Mouse (Mus musculus) left cerebral cortex, postnatal 10 days (tissue): ENCODE data around the gene Zfp524. TPM values are rescaled to one million over a fixed set of nuclear protein-coding genes. Genes with fewer than 3 reads are reported as not detected.

Experiments
- DNase-seq, 2 experiments: peaks; one replicate each; pipeline ENCODE4 v3.0.0; 2021 to 2022; ENCODE audit warnings: low spot score in 2 of 2, mixed read lengths in 1 of 2; ENCODE audit errors: extremely low spot score in 1 of 2
- intact Hi-C: fragments of 180-260 bp; cut with DNase I; formaldehyde crosslinking; loops from one replicate; pipeline ENCODE4 v1.15.1; 2025
- total RNA-seq, 2 experiments: library from RNA; stranded (reverse); gene quantifications; 2 replicates each; pipeline ENCODE4 v1.2.3; 2021

The Zfp524 gene
- total RNA-seq, 2 experiments from 2014 or later, result 4.0 to 4.4 TPM

- intact Hi-C loops, result loop anchor here (2.0 kb wide), 1 partner anchor 19 kb away; the partner anchor contains the start of gene Epn1
- DNase-seq, result peak; percentile 89 to 98
Observed at GRCm38 (mm10) chr7:5061774-5062359, 47.7 kb downstream of the Zfp524 start, which contains the start of gene U2af2. Gene U2af2 (plus strand): TSS chr7:5062143.

- DNase-seq, result no peak
- intact Hi-C loops, result loop anchor here (2.0 kb wide), 1 partner anchor 18 kb away; the partner anchor contains the start of gene Epn1
Observed at GRCm38 (mm10) chr7:5062360-5063001, 48.3 kb downstream of the Zfp524 start.

- intact Hi-C loops, result no loop called here
- no peak for DNase-seq
Observed at GRCm38 (mm10) chr7:5064886-5065285, 50.7 kb downstream of the Zfp524 start.

Other genes starting within 250 kb of the Zfp524 start
- not detected for gene Fam71e2, start 243.1 kb upstream of the Zfp524 start, total RNA-seq
- 1 to 10 TPM in 1 of 2 experiments, under 1 TPM in 1; 0.73 to 1.1 TPM for gene Il11, start 231.6 kb upstream of the Zfp524 start, total RNA-seq
- gene Tmem190, start 231.5 kb upstream of the Zfp524 start, total RNA-seq, result not detected
- gene Tmem238, start 224.8 kb upstream of the Zfp524 start, total RNA-seq, result 1 to 10 TPM; 4.1 to 5.2 TPM
- 100 to 1,000 TPM; 484 to 532 TPM for gene Rpl28, start 221.5 kb upstream of the Zfp524 start, total RNA-seq
- gene Ube2s, start 201.8 kb upstream of the Zfp524 start, total RNA-seq, result 100 to 1,000 TPM; 145 to 159 TPM
- 100 to 1,000 TPM; 104 to 111 TPM for gene Shisa7, start 169.7 kb upstream of the Zfp524 start, total RNA-seq
- 1 to 10 TPM; 2.0 to 3.4 TPM for gene Isoc2b, start 144.2 kb upstream of the Zfp524 start, total RNA-seq
- gene Isoc2a, start 137.3 kb upstream of the Zfp524 start, total RNA-seq, result 1 to 10 TPM; 6.4 to 6.8 TPM
- under 1 TPM; 0.26 to 0.36 TPM for gene Gm36210, start 107.9 kb upstream of the Zfp524 start, total RNA-seq
- 10 to 100 TPM; 15.2 to 15.3 TPM for gene Zfp628, start 99.2 kb upstream of the Zfp524 start, total RNA-seq
- 10 to 100 TPM; 70.1 to 72.6 TPM for gene Nat14, start 92.4 kb upstream of the Zfp524 start, total RNA-seq
- 1 to 10 TPM; 2.4 to 2.6 TPM for gene Ssc5d, start 88.6 kb upstream of the Zfp524 start, total RNA-seq
- not detected for gene Sbk2, start 50.0 kb upstream of the Zfp524 start, total RNA-seq
- under 1 TPM; 0.24 to 0.32 TPM for gene Sbk3, start 43.2 kb upstream of the Zfp524 start, total RNA-seq
- 10 to 100 TPM; 29.7 to 33.6 TPM for gene Zfp579, start 18.3 kb upstream of the Zfp524 start, total RNA-seq
- 10 to 100 TPM; 22.0 to 23.7 TPM for gene Fiz1, start 282 bp downstream of the Zfp524 start, total RNA-seq
- not detected for gene Gm44973, start 1.1 kb downstream of the Zfp524 start, total RNA-seq
- 10 to 100 TPM; 35.4 to 36.5 TPM for gene Zfp865, start 6.0 kb downstream of the Zfp524 start, total RNA-seq
- 10 to 100 TPM; 59.7 to 59.9 TPM for gene Ccdc106, start 6.1 kb downstream of the Zfp524 start, total RNA-seq
- not detected for gene 4632433K11Rik, start 19.7 kb downstream of the Zfp524 start, total RNA-seq
- 1 to 10 TPM; 4.1 to 4.8 TPM for gene Zfp784, start 24.0 kb downstream of the Zfp524 start, total RNA-seq
- gene Zfp580, start 37.1 kb downstream of the Zfp524 start, total RNA-seq, result 10 to 100 TPM; 68.9 to 71.0 TPM
- gene U2af2, start 47.7 kb downstream of the Zfp524 start, total RNA-seq, result 100 to 1,000 TPM; 170 to 172 TPM
- gene Epn1, start 65.8 kb downstream of the Zfp524 start, total RNA-seq, result 100 to 1,000 TPM; 387 to 408 TPM
- gene Rfpl4, start 102.5 kb downstream of the Zfp524 start, total RNA-seq, result not detected
- gene Rasl2-9, start 111.5 kb downstream of the Zfp524 start, total RNA-seq, result under 1 TPM in 1 of 2 experiments, not detected in 1; 0.71 TPM
- gene Vmn1r55, start 135.3 kb downstream of the Zfp524 start, total RNA-seq, result not detected
- gene Vmn1r56, start 182.3 kb downstream of the Zfp524 start, total RNA-seq, result not detected
- gene Vmn1r57, start 204.1 kb downstream of the Zfp524 start, total RNA-seq, result not detected